In genomic region chr10:80807057-80807627, GRCm38 (mm10) we compare ENCODE assay signal across 7 mouse cellular contexts. TPM values are rescaled to one million over a fixed set of nuclear protein-coding genes. Genes with fewer than 3 reads are reported as not detected.
A peak's percentile ranks its signal among the peaks of the same experiment; 100 is the strongest.
DNase-seq lines count a peak whose midpoint lies in the region; ATAC-seq and TF ChIP-seq lines count a peak whose summit lies in the region.

No protein-coding gene starts in this region.

- peak; percentile 79 for DNase-seq in adrenal gland, postnatal 10 days
- peak; percentile 59 to 83 for DNase-seq in gastrocnemius, adult 8-10 months (ENCODE audit: low spot score in 2 of 2)
- peak; percentile 91 for DNase-seq in hindbrain, postnatal 0 days (ENCODE audit: low spot score)
- DNase-seq in left cerebral cortex, adult 2 months (ENCODE audit: extremely low spot score in 1 of 2, low spot score in 2 of 2), result peak; percentile 86 to 87
- DNase-seq in lung, postnatal 36 days, result peak; percentile 62
- peak; percentile 93 for DNase-seq in right cerebral cortex, adult 18-20 months

- peak overlapping the region; percentile 79 for H3K9ac ChIP-seq in hindbrain, postnatal 0 days (replicated peaks; ENCODE audit: low read length)

- 0% methylated on average over 58 of the region's 58 CpGs for WGBS in hindbrain, postnatal 0 days

- intact Hi-C loops in left cerebral cortex, adult 2 months (cut with DNase I), result loop anchor here (5.0 kb wide), 2 partner anchors 60 to 70 kb away; no protein-coding TSS in a partner anchor

- peaks cover 5% of the 10 kb centered on the region; the same call in 1 of the 2 replicates for H3K27me3 ChIP-seq in hindbrain, postnatal 0 days (ENCODE audit: insufficient read depth, low read length)

- ATAC-seq in common myeloid progenitor, adult 5-6 weeks (replicated peaks; ENCODE audit: low read depth, poor library complexity, severe bottlenecking), result peak; percentile 51
- ATAC-seq in hindbrain, postnatal 0 days, result peak; percentile 84

- no peaks in the 10 kb centered on the region for H3K9me3 ChIP-seq in hindbrain, postnatal 0 days (ENCODE audit: low read length)

- peaks cover 25% of the 10 kb centered on the region for H3K36me3 ChIP-seq in hindbrain, postnatal 0 days (ENCODE audit: insufficient read depth, low read length)

- peak overlapping the region; percentile 43 for H3K4me3 ChIP-seq in hindbrain, postnatal 0 days (ENCODE audit: low read length)
- H3K4me3 ChIP-seq in left cerebral cortex, adult 2 months, result peak overlapping the region; percentile 50

- TF ChIP-seq CTCF in hindbrain, postnatal 0 days (IDR thresholded peaks at IDR 0.05; ENCODE audit: low read depth), result no peak
- TF ChIP-seq CTCF in left cerebral cortex, adult 2 months (IDR thresholded peaks at IDR 0.05), result no peak

- peak overlapping the region; percentile 81 for H3K4me2 ChIP-seq in hindbrain, postnatal 0 days (ENCODE audit: low read depth, low read length)

- peak overlapping the region; percentile 79 for H3K27ac ChIP-seq in hindbrain, postnatal 0 days
- H3K27ac ChIP-seq in left cerebral cortex, adult 2 months, result peak overlapping the region; percentile 94

- peaks cover 21% of the 10 kb centered on the region for H3K4me1 ChIP-seq in hindbrain, postnatal 0 days (ENCODE audit: insufficient read depth, low read length)

RNA-seq across cellular contexts. Expression of gene Amh, which starts 2.1 kb away (rescaled TPM):
- under 1 TPM; 0.57 to 0.79 TPM for total RNA-seq in adrenal gland, postnatal 10 days (2021)
- total RNA-seq in common myeloid progenitor, adult 5-6 weeks (2017), result 0.58 TPM in 1 of 2 replicates, not detected in the other
- total RNA-seq in gastrocnemius, adult 8-10 months (2022), result under 1 TPM in 3 of 4 experiments, not detected in 1; 0.22 to 0.40 (median 0.24) TPM
- 0.47 and 2.6 TPM in 2 replicates for total RNA-seq in hindbrain, postnatal 0 days (2014; rRNA removed)
- 0.24 TPM in 1 of 2 replicates, not detected in the other for polyA plus RNA-seq in hindbrain, postnatal 0 days (2015; fragmentation: Nextera tagmentation; extraction: Ambion mirVana)
- 1 to 10 TPM; 1.9 to 3.8 TPM for total RNA-seq in left cerebral cortex, adult 2 months (2021)

RNA-seq across cellular contexts. Expression of gene Jsrp1, which starts 6.2 kb away (rescaled TPM):
- total RNA-seq in adrenal gland, postnatal 10 days (2021), result 10 to 100 TPM in 1 of 2 experiments, 1 to 10 TPM in 1; 9.8 to 24.0 TPM
- total RNA-seq in common myeloid progenitor, adult 5-6 weeks (2017), result not detected in 2 replicates
- 100 to 1,000 TPM; 455 to 508 (median 490) TPM for total RNA-seq in gastrocnemius, adult 8-10 months (2022)
- total RNA-seq in hindbrain, postnatal 0 days (2014; rRNA removed), result 0.22 TPM in 1 of 2 replicates, not detected in the other
- 1.4 and 1.6 TPM in 2 replicates for polyA plus RNA-seq in hindbrain, postnatal 0 days (2015; fragmentation: Nextera tagmentation; extraction: Ambion mirVana)
- total RNA-seq in left cerebral cortex, adult 2 months (2021), result 1 to 10 TPM; 5.9 to 7.4 TPM

RNA-seq across cellular contexts. Expression of gene Plekhj1, which starts 8.7 kb away (rescaled TPM):
- 10 to 100 TPM; 50.0 to 63.2 TPM for total RNA-seq in adrenal gland, postnatal 10 days (2021)
- total RNA-seq in common myeloid progenitor, adult 5-6 weeks (2017), result 36.7 and 43.0 TPM in 2 replicates
- 10 to 100 TPM; 24.2 to 34.4 (median 32.0) TPM for total RNA-seq in gastrocnemius, adult 8-10 months (2022)
- total RNA-seq in hindbrain, postnatal 0 days (2014; rRNA removed), result 74.4 and 82.3 TPM in 2 replicates
- polyA plus RNA-seq in hindbrain, postnatal 0 days (2015; fragmentation: Nextera tagmentation; extraction: Ambion mirVana), result 99.4 and 103 TPM in 2 replicates
- total RNA-seq in left cerebral cortex, adult 2 months (2021), result 10 to 100 TPM; 68.2 to 71.0 TPM

RNA-seq across cellular contexts. Expression of gene Sf3a2, which starts 9.1 kb away (rescaled TPM):
- total RNA-seq in adrenal gland, postnatal 10 days (2021), result 10 to 100 TPM; 45.2 to 50.5 TPM
- total RNA-seq in common myeloid progenitor, adult 5-6 weeks (2017), result 26.6 and 46.7 TPM in 2 replicates
- 10 to 100 TPM; 26.0 to 33.2 (median 29.9) TPM for total RNA-seq in gastrocnemius, adult 8-10 months (2022)
- total RNA-seq in hindbrain, postnatal 0 days (2014; rRNA removed), result 14.2 and 22.0 TPM in 2 replicates
- polyA plus RNA-seq in hindbrain, postnatal 0 days (2015; fragmentation: Nextera tagmentation; extraction: Ambion mirVana), result 48.7 and 53.2 TPM in 2 replicates
- total RNA-seq in left cerebral cortex, adult 2 months (2021), result 10 to 100 TPM; 42.0 to 48.7 TPM

RNA-seq across cellular contexts. Expression of gene Oaz1, which starts 19.3 kb away (rescaled TPM):
- total RNA-seq in adrenal gland, postnatal 10 days (2021), result 100 to 1,000 TPM; 700 to 820 TPM
- 288 TPM in 2 replicates for total RNA-seq in common myeloid progenitor, adult 5-6 weeks (2017)
- total RNA-seq in gastrocnemius, adult 8-10 months (2022), result 1,000 to 10,000 TPM in 1 of 4 experiments, 100 to 1,000 TPM in 3; 735 to 1,031 (median 850) TPM
- 1,128 and 1,180 TPM in 2 replicates for total RNA-seq in hindbrain, postnatal 0 days (2014; rRNA removed)
- 1,097 and 1,185 TPM in 2 replicates for polyA plus RNA-seq in hindbrain, postnatal 0 days (2015; fragmentation: Nextera tagmentation; extraction: Ambion mirVana)
- 100 to 1,000 TPM; 476 to 536 TPM for total RNA-seq in left cerebral cortex, adult 2 months (2021)

Comparison
In these comparisons a context has a peak if more than half of its experiments do, and no peak if none do; other contexts are left out.
1. Peak in every context shown above with its lines: DNase-seq, ATAC-seq, H3K4me3 ChIP-seq and H3K27ac ChIP-seq.
2. RNA of gene Jsrp1, which starts 6.2 kb away (total RNA-seq): 455 to 508 TPM in gastrocnemius, adult 8-10 months; 9.8 to 24.0 TPM in adrenal gland, postnatal 10 days, 5.9 to 7.4 TPM in left cerebral cortex, adult 2 months, 0.22 TPM in hindbrain, postnatal 0 days and not detected in common myeloid progenitor, adult 5-6 weeks; every median in the first group is over 10 times any median in the second.